Mouse (Mus musculus) olfactory bulb, adult 2 months (tissue): Measurements from ENCODE around the gene Ttc3.

Source experiments
- CTCF ChIP-seq: fragments of 200-500 bp; IDR thresholded peaks from 2 replicates; pipeline ENCODE4 v1.5.1; 2012; ENCODE audit warnings: low read depth, mild to moderate bottlenecking, low read length, moderate library complexity; ENCODE audit not compliant: insufficient read depth
- POLR2A ChIP-seq: fragments of 200-500 bp; IDR thresholded peaks from 2 replicates; pipeline ENCODE4 v1.6.1; 2012; ENCODE audit warnings: mild to moderate bottlenecking, low read depth, low read length, moderate library complexity; ENCODE audit not compliant: insufficient read depth

DNA sequence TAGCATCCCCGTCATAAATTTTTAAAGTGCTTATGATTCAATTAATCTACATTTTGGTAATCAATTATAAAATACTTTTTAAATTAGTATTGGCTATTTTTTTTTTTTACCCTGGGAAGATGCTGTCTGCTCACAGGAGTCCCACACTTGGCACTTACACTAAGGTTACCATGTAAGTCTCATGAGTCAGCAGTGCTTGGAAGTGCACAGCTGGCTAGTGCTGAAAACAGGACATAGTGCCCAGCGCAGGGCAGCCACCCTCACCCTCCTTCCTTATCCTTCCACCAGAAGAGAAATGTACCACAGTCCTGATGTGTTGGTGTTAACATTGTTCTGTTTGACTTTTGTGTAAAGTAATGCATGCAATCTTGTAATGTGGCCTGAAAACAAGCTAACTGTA is 98.0 kb downstream of the Ttc3 start:
- no peak for TF ChIP-seq CTCF
- TF ChIP-seq POLR2A, result no peak
